Comparison of ENCODE assay signal across 23 mouse cellular contexts in the genomic region with DNA sequence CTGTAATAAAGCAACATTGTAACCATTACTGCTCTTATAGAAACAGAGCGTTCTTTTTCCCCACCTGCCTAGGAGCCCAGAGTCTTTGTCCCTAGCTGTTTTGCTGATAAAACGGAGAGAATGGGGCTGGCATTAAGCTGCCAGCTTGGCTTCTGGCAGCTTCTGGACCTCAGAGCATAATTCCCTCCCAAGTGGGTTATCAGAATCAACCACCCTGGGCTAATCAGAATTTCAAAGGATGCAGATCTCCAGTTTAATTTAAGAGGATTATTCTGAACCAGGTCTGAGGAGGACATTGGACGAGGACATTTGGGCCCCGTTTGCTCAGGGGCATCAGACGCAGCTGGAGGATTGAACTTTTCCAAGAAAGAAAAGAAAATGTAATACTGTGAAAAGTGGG.
A peak's percentile ranks its signal among the peaks of the same experiment; 100 is the strongest.
DNase-seq lines count a peak whose midpoint lies in the region; ATAC-seq and TF ChIP-seq lines count a peak whose summit lies in the region.
"Had no signal": no experiment of that assay in that cellular context is flagged by ENCODE, and none has a peak within 500 bp of the region (broad histone marks: within the 10 kb centered on the region; RNA-seq: fewer than 3 reads in every experiment).

No protein-coding gene starts in this region.

- no peak for TF ChIP-seq CTCF in intestine, postnatal 0 days (IDR thresholded peaks at IDR 0.05; ENCODE audit: low read depth)

- H3K9ac ChIP-seq in limb, embryonic 14.5 days (ENCODE audit: low read depth, low read length, severe bottlenecking): no peak overlapping the region
- no peak overlapping the region for H3K9ac ChIP-seq in midbrain, embryonic 12.5 days (replicated peaks)
- no peak overlapping the region for H3K9ac ChIP-seq in midbrain, embryonic 16.5 days (ENCODE audit: low read depth, low read length)
- no peak overlapping the region for H3K9ac ChIP-seq in intestine, postnatal 0 days (ENCODE audit: low read depth, low read length)
- H3K9ac ChIP-seq: embryonic facial prominence, embryonic 13.5 days; forebrain, embryonic 12.5 days; heart, embryonic 15.5 days had no signal

- no peak for TF ChIP-seq POLR2A in limb, embryonic 14.5 days (IDR thresholded peaks at IDR 0.05; ENCODE audit: borderline replicate concordance, extremely low read depth, insufficient read depth, insufficient read length)

- no peak overlapping the region for H3K4me3 ChIP-seq in limb, embryonic 14.5 days (replicated peaks; ENCODE audit: low read length)
- H3K4me3 ChIP-seq in limb, embryonic 10.5 days: no peak overlapping the region
- H3K4me3 ChIP-seq in midbrain, embryonic 12.5 days: no peak overlapping the region
- H3K4me3 ChIP-seq in midbrain, embryonic 16.5 days (ENCODE audit: low read depth, low read length): no peak overlapping the region
- no peak overlapping the region for H3K4me3 ChIP-seq in intestine, postnatal 0 days (ENCODE audit: low read depth, low read length)
- H3K4me3 ChIP-seq: embryonic facial prominence, embryonic 13.5 days; forebrain, embryonic 12.5 days; heart, embryonic 15.5 days had no signal

- no peaks in the 10 kb centered on the region for H3K27me3 ChIP-seq in limb, embryonic 14.5 days (ENCODE audit: control insufficient read depth, insufficient read depth, low read length)
- H3K27me3 ChIP-seq in limb, embryonic 10.5 days (ENCODE audit: low read depth, poor library complexity, severe bottlenecking): no peaks in the 10 kb centered on the region
- no peaks in the 10 kb centered on the region for H3K27me3 ChIP-seq in midbrain, embryonic 12.5 days
- no peaks in the 10 kb centered on the region for H3K27me3 ChIP-seq in midbrain, embryonic 16.5 days (ENCODE audit: control insufficient read depth, insufficient read depth, low read depth, low read length)
- no peaks in the 10 kb centered on the region for H3K27me3 ChIP-seq in intestine, postnatal 0 days (replicated peaks; ENCODE audit: control insufficient read depth, insufficient read depth, low read length)
- H3K27me3 ChIP-seq: embryonic facial prominence, embryonic 13.5 days; forebrain, embryonic 12.5 days; heart, embryonic 15.5 days had no signal

- DNase-seq in limb, embryonic 14.5 days (ENCODE audit: low spot score): no peak
- DNase-seq in limb, embryonic 10.5 days (ENCODE audit: low spot score): no peak
- peak; percentile 49 for DNase-seq in retina, postnatal 1 day
- no peak for DNase-seq in retina, embryonic 14.5 days (ENCODE audit: low spot score)
- no peak for DNase-seq in kidney, adult 18-20 months
- DNase-seq: adrenal gland, postnatal 10 days; B cell, adult 2 months; cerebellum, adult 18-20 months; cerebellum, adult 9-11 months; cerebellum, postnatal 36 days; gastrocnemius, postnatal 10 days; heart, adult 18-20 months; heart, postnatal 14 days had no signal

- H3K4me2 ChIP-seq in limb, embryonic 14.5 days (replicated peaks; ENCODE audit: low read depth, low read length, severe bottlenecking): no peak overlapping the region
- H3K4me2 ChIP-seq in midbrain, embryonic 12.5 days (replicated peaks): no peak overlapping the region
- no peak overlapping the region for H3K4me2 ChIP-seq in midbrain, embryonic 16.5 days (ENCODE audit: low read length)
- H3K4me2 ChIP-seq in intestine, postnatal 0 days (replicated peaks; ENCODE audit: low read depth): no peak overlapping the region
- H3K4me2 ChIP-seq: embryonic facial prominence, embryonic 13.5 days; forebrain, embryonic 12.5 days; heart, embryonic 11.5 days; heart, embryonic 15.5 days had no signal

- no peak for ATAC-seq in limb, embryonic 14.5 days (ENCODE audit: low FRiP score, low read depth)
- ATAC-seq in midbrain, embryonic 12.5 days (ENCODE audit: low FRiP score, low read depth): no peak
- ATAC-seq in midbrain, embryonic 16.5 days: peak; percentile 48; the same call in 1 of the 2 replicates
- no peak for ATAC-seq in intestine, postnatal 0 days
- ATAC-seq: CD4-positive, CD25-positive, alpha-beta regulatory T cell, adult 4 months; forebrain, embryonic 16.5 days had no signal

- no peaks in the 10 kb centered on the region for H3K9me3 ChIP-seq in limb, embryonic 14.5 days (ENCODE audit: control insufficient read depth, low read length)
- no peaks in the 10 kb centered on the region for H3K9me3 ChIP-seq in limb, embryonic 10.5 days (replicated peaks)
- H3K9me3 ChIP-seq in midbrain, embryonic 12.5 days: no peaks in the 10 kb centered on the region
- H3K9me3 ChIP-seq in midbrain, embryonic 16.5 days (replicated peaks; ENCODE audit: control insufficient read depth, low read length, poor library complexity, severe bottlenecking): no peaks in the 10 kb centered on the region
- no peaks in the 10 kb centered on the region for H3K9me3 ChIP-seq in intestine, postnatal 0 days (ENCODE audit: control insufficient read depth)
- H3K9me3 ChIP-seq: embryonic facial prominence, embryonic 13.5 days; forebrain, embryonic 12.5 days; G1E; heart, embryonic 15.5 days had no signal

- no peaks in the 10 kb centered on the region; the same call in none of the 2 replicates for H3K4me1 ChIP-seq in limb, embryonic 14.5 days (ENCODE audit: control insufficient read depth, insufficient read depth, low read length)
- H3K4me1 ChIP-seq in limb, embryonic 10.5 days: peaks cover 7% of the 10 kb centered on the region
- peaks cover 10% of the 10 kb centered on the region; the same call in 1 of the 2 replicates for H3K4me1 ChIP-seq in midbrain, embryonic 12.5 days
- H3K4me1 ChIP-seq in midbrain, embryonic 16.5 days (ENCODE audit: control insufficient read depth, insufficient read depth, low read length): peaks cover 7% of the 10 kb centered on the region
- no peaks in the 10 kb centered on the region for H3K4me1 ChIP-seq in intestine, postnatal 0 days (replicated peaks; ENCODE audit: control insufficient read depth, insufficient read depth, low read length)

- 0 out of 2 replicates have a peak overlapping the region, but pooled peaks have one; percentile 20 for H3K27ac ChIP-seq in limb, embryonic 14.5 days (replicated peaks; ENCODE audit: low read depth, low read length)
- H3K27ac ChIP-seq in limb, embryonic 10.5 days: no peak overlapping the region
- H3K27ac ChIP-seq in midbrain, embryonic 12.5 days (replicated peaks): peak overlapping the region; percentile 61
- H3K27ac ChIP-seq in midbrain, embryonic 16.5 days (ENCODE audit: low read length): no peak overlapping the region
- no peak overlapping the region for H3K27ac ChIP-seq in intestine, postnatal 0 days (ENCODE audit: low read depth, low read length)
- H3K27ac ChIP-seq: embryonic facial prominence, embryonic 13.5 days; forebrain, embryonic 12.5 days; heart, embryonic 15.5 days had no signal

- no peaks in the 10 kb centered on the region for H3K36me3 ChIP-seq in limb, embryonic 14.5 days (ENCODE audit: control insufficient read depth, insufficient read depth, low read length)
- no peaks in the 10 kb centered on the region for H3K36me3 ChIP-seq in limb, embryonic 10.5 days
- H3K36me3 ChIP-seq in midbrain, embryonic 12.5 days: no peaks in the 10 kb centered on the region
- H3K36me3 ChIP-seq in midbrain, embryonic 16.5 days (ENCODE audit: control insufficient read depth, insufficient read depth, low read length): no peaks in the 10 kb centered on the region
- no peaks in the 10 kb centered on the region for H3K36me3 ChIP-seq in intestine, postnatal 0 days (ENCODE audit: control insufficient read depth, insufficient read depth)
- H3K36me3 ChIP-seq: embryonic facial prominence, embryonic 13.5 days; forebrain, embryonic 12.5 days; G1E; heart, embryonic 15.5 days had no signal

- whole genome bisulfite sequencing in limb, embryonic 14.5 days: 42% methylated on average over 5 of the region's 5 CpGs
- WGBS in limb, embryonic 10.5 days: 43% methylated on average over 5 of the region's 5 CpGs
- WGBS in midbrain, embryonic 12.5 days: 12% methylated on average over 5 of the region's 5 CpGs
- 7% methylated on average over 5 of the region's 5 CpGs for WGBS in midbrain, embryonic 16.5 days
- WGBS in intestine, postnatal 0 days: 67% methylated on average over 5 of the region's 5 CpGs

Comparison
In these comparisons a context has a peak if more than half of its experiments do, and no peak if none do; other contexts are left out.
1. H3K27ac ChIP-seq: peak in limb, embryonic 14.5 days (single experiment) and midbrain, embryonic 12.5 days (single experiment); none in limb, embryonic 10.5 days (single experiment), midbrain, embryonic 16.5 days (single experiment) and intestine, postnatal 0 days (single experiment).